Comparison of ENCODE assay signal across 21 mouse cellular contexts in genomic region chr1:181876656-181877055, GRCm38 (mm10). TPM values are rescaled to one million over a fixed set of nuclear protein-coding genes. Genes with fewer than 3 reads are reported as not detected.
DNase-seq lines count a peak whose midpoint lies in the region; ATAC-seq and TF ChIP-seq lines count a peak whose summit lies in the region.
"Had no signal": no experiment of that assay in that cellular context is flagged by ENCODE, and none has a peak within 500 bp of the region (broad histone marks: within the 10 kb centered on the region; RNA-seq: fewer than 3 reads in every experiment).

No protein-coding gene starts in this region.

- 72% methylated on average over 3 of the region's 3 CpGs for WGBS in hindbrain, embryonic 10.5 days
- WGBS in hindbrain, embryonic 12.5 days, result 73% methylated on average over 3 of the region's 3 CpGs
- WGBS in midbrain, embryonic 10.5 days, result 83% methylated on average over 3 of the region's 3 CpGs
- WGBS in midbrain, embryonic 15.5 days, result 77% methylated on average over 3 of the region's 3 CpGs
- 61% methylated on average over 3 of the region's 3 CpGs for WGBS in bone marrow, adult 2 months
- 78% methylated on average over 3 of the region's 3 CpGs for WGBS in neural tube, embryonic 15.5 days

- H3K4me3 ChIP-seq in hindbrain, embryonic 10.5 days, result no peak overlapping the region
- no peak overlapping the region for H3K4me3 ChIP-seq in hindbrain, embryonic 12.5 days
- no peak overlapping the region for H3K4me3 ChIP-seq in midbrain, embryonic 10.5 days
- no peak overlapping the region for H3K4me3 ChIP-seq in midbrain, embryonic 15.5 days
- H3K4me3 ChIP-seq in bone marrow, adult 2 months (replicated peaks; ENCODE audit: control insufficient read depth, low read depth, low read length), result no peak overlapping the region
- no peak overlapping the region for H3K4me3 ChIP-seq in neural tube, embryonic 15.5 days (replicated peaks)
- H3K4me3 ChIP-seq: embryonic facial prominence, embryonic 12.5 days; embryonic facial prominence, embryonic 15.5 days; gastrocnemius, adult 2 months; heart, embryonic 12.5 days; heart, embryonic 15.5 days; hindbrain, embryonic 13.5 days had no signal

- H3K4me1 ChIP-seq in hindbrain, embryonic 10.5 days (replicated peaks), result peaks cover 25% of the 10 kb centered on the region
- H3K4me1 ChIP-seq in hindbrain, embryonic 12.5 days, result 0 out of 2 replicates have a peak, but pooled peaks cover 6% of the 10 kb centered on the region
- H3K4me1 ChIP-seq in midbrain, embryonic 10.5 days, result peaks cover 12% of the 10 kb centered on the region; the same call in 1 of the 2 replicates
- H3K4me1 ChIP-seq in midbrain, embryonic 15.5 days, result peaks cover 4% of the 10 kb centered on the region; the same call in 1 of the 2 replicates
- peaks cover 22% of the 10 kb centered on the region for H3K4me1 ChIP-seq in bone marrow, adult 2 months (ENCODE audit: control insufficient read depth, insufficient read depth, low read length)
- peaks cover 7% of the 10 kb centered on the region; the same call in 1 of the 2 replicates for H3K4me1 ChIP-seq in neural tube, embryonic 15.5 days

- TF ChIP-seq CTCF in bone marrow, adult 2 months (IDR thresholded peaks at IDR 0.05; ENCODE audit: control insufficient read depth, insufficient read depth, low read length), result no peak

- no peak overlapping the region for H3K9ac ChIP-seq in hindbrain, embryonic 12.5 days
- no peak overlapping the region for H3K9ac ChIP-seq in midbrain, embryonic 15.5 days
- no peak overlapping the region for H3K9ac ChIP-seq in neural tube, embryonic 15.5 days (replicated peaks)
- H3K9ac ChIP-seq: embryonic facial prominence, embryonic 12.5 days; embryonic facial prominence, embryonic 15.5 days; forebrain, postnatal 0 days; heart, embryonic 12.5 days; heart, embryonic 15.5 days; hindbrain, embryonic 13.5 days had no signal

- no peak for TF ChIP-seq POLR2A in bone marrow, adult 2 months (IDR thresholded peaks at IDR 0.05; ENCODE audit: borderline replicate concordance, control insufficient read depth, low read depth, low read length)

- H3K36me3 ChIP-seq in hindbrain, embryonic 10.5 days, result no peaks in the 10 kb centered on the region
- H3K36me3 ChIP-seq in hindbrain, embryonic 12.5 days, result no peaks in the 10 kb centered on the region
- no peaks in the 10 kb centered on the region for H3K36me3 ChIP-seq in midbrain, embryonic 10.5 days
- no peaks in the 10 kb centered on the region for H3K36me3 ChIP-seq in midbrain, embryonic 15.5 days (replicated peaks)
- H3K36me3 ChIP-seq in neural tube, embryonic 15.5 days, result no peaks in the 10 kb centered on the region
- H3K36me3 ChIP-seq: embryonic facial prominence, embryonic 12.5 days; embryonic facial prominence, embryonic 15.5 days; heart, embryonic 12.5 days; heart, embryonic 15.5 days; hindbrain, embryonic 13.5 days had no signal

- H3K27me3 ChIP-seq in hindbrain, embryonic 10.5 days (ENCODE audit: insufficient read depth, poor library complexity, severe bottlenecking), result peaks cover 3% of the 10 kb centered on the region; the same call in 1 of the 2 replicates
- H3K27me3 ChIP-seq in hindbrain, embryonic 12.5 days, result 0 out of 2 replicates have a peak, but pooled peaks cover 4% of the 10 kb centered on the region
- H3K27me3 ChIP-seq in midbrain, embryonic 10.5 days (ENCODE audit: low read depth, poor library complexity, severe bottlenecking), result no peaks in the 10 kb centered on the region
- H3K27me3 ChIP-seq in midbrain, embryonic 15.5 days (replicated peaks), result no peaks in the 10 kb centered on the region
- no peaks in the 10 kb centered on the region for H3K27me3 ChIP-seq in neural tube, embryonic 15.5 days (replicated peaks)
- H3K27me3 ChIP-seq: embryonic facial prominence, embryonic 12.5 days; embryonic facial prominence, embryonic 15.5 days; heart, embryonic 15.5 days; hindbrain, embryonic 13.5 days had no signal

- no peak for ATAC-seq in hindbrain, embryonic 12.5 days (ENCODE audit: low FRiP score)
- ATAC-seq in midbrain, embryonic 15.5 days (replicated peaks), result no peak
- no peak for ATAC-seq in neural tube, embryonic 15.5 days (ENCODE audit: low FRiP score)
- ATAC-seq: forebrain, embryonic 14.5 days; forebrain, postnatal 0 days had no signal

- no peak overlapping the region for H3K4me2 ChIP-seq in hindbrain, embryonic 12.5 days (replicated peaks)
- H3K4me2 ChIP-seq in midbrain, embryonic 15.5 days, result no peak overlapping the region
- no peak overlapping the region for H3K4me2 ChIP-seq in neural tube, embryonic 15.5 days
- H3K4me2 ChIP-seq: embryonic facial prominence, embryonic 12.5 days; embryonic facial prominence, embryonic 15.5 days; heart, embryonic 12.5 days; heart, embryonic 15.5 days; hindbrain, embryonic 13.5 days had no signal

- H3K9me3 ChIP-seq in hindbrain, embryonic 10.5 days, result no peaks in the 10 kb centered on the region
- no peaks in the 10 kb centered on the region for H3K9me3 ChIP-seq in hindbrain, embryonic 12.5 days (replicated peaks)
- H3K9me3 ChIP-seq in midbrain, embryonic 10.5 days (replicated peaks), result no peaks in the 10 kb centered on the region
- H3K9me3 ChIP-seq in midbrain, embryonic 15.5 days, result no peaks in the 10 kb centered on the region
- no peaks in the 10 kb centered on the region for H3K9me3 ChIP-seq in neural tube, embryonic 15.5 days (replicated peaks)
- H3K9me3 ChIP-seq: embryonic facial prominence, embryonic 12.5 days; embryonic facial prominence, embryonic 15.5 days; heart, embryonic 12.5 days; heart, embryonic 15.5 days; hindbrain, embryonic 13.5 days had no signal

- H3K27ac ChIP-seq in hindbrain, embryonic 10.5 days, result peak overlapping the region; percentile 54; the same call in 1 of the 2 replicates
- H3K27ac ChIP-seq in hindbrain, embryonic 12.5 days, result no peak overlapping the region
- H3K27ac ChIP-seq in midbrain, embryonic 10.5 days (replicated peaks), result peak overlapping the region; percentile 38; the same call in 1 of the 2 replicates
- no peak overlapping the region for H3K27ac ChIP-seq in midbrain, embryonic 15.5 days
- peak overlapping the region; percentile 18; the same call in 1 of the 2 replicates for H3K27ac ChIP-seq in bone marrow, adult 2 months (ENCODE audit: control insufficient read depth, insufficient read depth, low read depth, low read length, poor library complexity)
- no peak overlapping the region for H3K27ac ChIP-seq in neural tube, embryonic 15.5 days (replicated peaks)
- H3K27ac ChIP-seq: embryonic facial prominence, embryonic 12.5 days; embryonic facial prominence, embryonic 15.5 days; gastrocnemius, adult 2 months; heart, embryonic 15.5 days; hindbrain, embryonic 13.5 days had no signal

- DNase-seq in hindbrain, embryonic 10.5 days (ENCODE audit: low spot score), result no peak
- DNase-seq in midbrain, embryonic 10.5 days (ENCODE audit: low spot score), result no peak
- DNase-seq: adrenal gland, adult 2 months; cerebellum, adult 11-12 months; cerebellum, adult 8-10 months; forebrain, postnatal 0 days; gastrocnemius, adult 2 months; gastrocnemius, postnatal 14 days; heart, adult 18-20 months; heart, postnatal 10 days; heart, postnatal 4 days had no signal

RNA-seq across cellular contexts. Expression of gene Lbr, which starts 33.8 kb away (rescaled TPM):
- polyA plus RNA-seq in hindbrain, embryonic 10.5 days (2016; fragmentation: Nextera tagmentation; extraction: Ambion mirVana), result 135 and 189 TPM in 2 replicates
- 95.2 and 98.0 TPM in 2 replicates for polyA plus RNA-seq in hindbrain, embryonic 12.5 days (2016; fragmentation: Nextera tagmentation; extraction: Ambion mirVana)
- polyA plus RNA-seq in midbrain, embryonic 10.5 days (2016; fragmentation: Nextera tagmentation; extraction: Ambion mirVana), result 216 and 218 TPM in 2 replicates
- 27.9 and 32.1 TPM in 2 replicates for polyA plus RNA-seq in midbrain, embryonic 15.5 days (2015; fragmentation: Nextera tagmentation; extraction: Ambion mirVana)
- 160 and 176 TPM in 2 replicates for polyA plus RNA-seq in bone marrow, adult 2 months (2011; ENCODE audit: insufficient read depth, insufficient read length, low replicate concordance, missing spikeins)
- 22.5 and 52.3 TPM in 2 replicates for polyA plus RNA-seq in neural tube, embryonic 15.5 days (2015; fragmentation: Nextera tagmentation; extraction: Ambion mirVana)

Comparison
In these comparisons a context has a peak if more than half of its experiments do, and no peak if none do; other contexts are left out.
1. H3K27ac ChIP-seq: peak in hindbrain, embryonic 10.5 days (single experiment), midbrain, embryonic 10.5 days (single experiment) and bone marrow, adult 2 months (single experiment); none in hindbrain, embryonic 12.5 days (single experiment), midbrain, embryonic 15.5 days (single experiment) and neural tube, embryonic 15.5 days (single experiment).